Mouse (Mus musculus) liver, adult 2 months (tissue): ENCODE results near the gene Med1.

Experiments
- CTCF ChIP-seq: fragments of 200-500 bp; IDR thresholded peaks from 2 replicates; pipeline ENCODE4 v1.5.1; 2011; ENCODE audit warnings: low read depth, low read length, control low read depth
- POLR2A ChIP-seq: fragments of 200-500 bp; IDR thresholded peaks from 2 replicates; pipeline ENCODE4 v1.6.1; 2011; ENCODE audit warnings: low read length, control low read depth; ENCODE audit not compliant: insufficient read depth; ENCODE audit errors: extremely low read depth

- TF ChIP-seq CTCF (no peak), POLR2A (no peak)
Observed at GRCm38 (mm10) chr11:98190820-98191219, 2.3 kb downstream of the Med1 start.
